Mouse (Mus musculus): ENCODE measurements around the gene Tcam1. TPM values are rescaled to one million over a fixed set of nuclear protein-coding genes. Genes with fewer than 3 reads are reported as not detected.

Tcam1 gene
- polyA plus RNA-seq, 1 experiment: not detected

- TF ChIP-seq FLI1 (IDR thresholded peaks at IDR 0.05; ENCODE audit: low read length) (no peak), GATA1 (IDR thresholded peaks at IDR 0.05; ENCODE audit: borderline replicate concordance, low read length) (no peak)
- no peaks in the 10 kb centered on the region for H3K36me3 ChIP-seq (replicated peaks; ENCODE audit: low read length)
- peaks cover 67% of the 10 kb centered on the region for H3K27me3 ChIP-seq (replicated peaks)
- peaks cover 4% of the 10 kb centered on the region; the same call in 1 of the 2 replicates for H3K9me3 ChIP-seq
- no peak overlapping the region for H3K4me3 ChIP-seq (replicated peaks)
- H3K4me1 ChIP-seq: peaks cover 23% of the 10 kb centered on the region
Observed at GRCm38 (mm10) chr11:106328521-106328920, 52.0 kb downstream of the Tcam1 start.

GRCm38 (mm10) chr11:106329128-106329527 is 52.7 kb downstream of the Tcam1 start:
- H3K36me3 ChIP-seq (replicated peaks; ENCODE audit: low read length): no peaks in the 10 kb centered on the region
- TF ChIP-seq GATA1 (IDR thresholded peaks at IDR 0.05; ENCODE audit: borderline replicate concordance, low read length) (no peak), FLI1 (IDR thresholded peaks at IDR 0.05; ENCODE audit: low read length) (no peak)
- H3K27me3 ChIP-seq (replicated peaks): peaks cover 64% of the 10 kb centered on the region
- H3K9me3 ChIP-seq: peaks cover 4% of the 10 kb centered on the region; the same call in 1 of the 2 replicates
- no peak overlapping the region for H3K4me3 ChIP-seq (replicated peaks)
- peaks cover 28% of the 10 kb centered on the region for H3K4me1 ChIP-seq

GRCm38 (mm10) chr11:106329682-106330081 is 53.2 kb downstream of the Tcam1 start:
- Histone ChIP-seq H3K4me1 (peaks cover 32% of the 10 kb centered on the region), H3K36me3 (replicated peaks; ENCODE audit: low read length) (no peaks in the 10 kb centered on the region), H3K4me3 (replicated peaks) (no peak overlapping the region), H3K9me3 (peaks cover 4% of the 10 kb centered on the region; the same call in 1 of the 2 replicates), H3K27me3 (replicated peaks) (peaks cover 60% of the 10 kb centered on the region)
- TF ChIP-seq GATA1 (IDR thresholded peaks at IDR 0.05; ENCODE audit: borderline replicate concordance, low read length) (no peak), FLI1 (IDR thresholded peaks at IDR 0.05; ENCODE audit: low read length) (no peak)

- Histone ChIP-seq H3K27me3 (replicated peaks) (peaks cover 58% of the 10 kb centered on the region), H3K4me1 (peaks cover 20% of the 10 kb centered on the region), H3K9me3 (peaks cover 8% of the 10 kb centered on the region; the same call in 1 of the 2 replicates), H3K36me3 (replicated peaks; ENCODE audit: low read length) (no peaks in the 10 kb centered on the region), H3K4me3 (replicated peaks) (no peak overlapping the region)
- TF ChIP-seq FLI1 (IDR thresholded peaks at IDR 0.05; ENCODE audit: low read length): no peak
- TF ChIP-seq GATA1 (IDR thresholded peaks at IDR 0.05; ENCODE audit: borderline replicate concordance, low read length): no peak
Observed at GRCm38 (mm10) chr11:106332458-106332857, 56.0 kb downstream of the Tcam1 start.

GRCm38 (mm10) chr11:106334066-106334465 is 57.6 kb downstream of the Tcam1 start:
- peaks cover 8% of the 10 kb centered on the region; the same call in 1 of the 2 replicates for H3K9me3 ChIP-seq
- H3K4me1 ChIP-seq: peaks cover 19% of the 10 kb centered on the region
- no peak for TF ChIP-seq FLI1 (IDR thresholded peaks at IDR 0.05; ENCODE audit: low read length)
- no peak for TF ChIP-seq GATA1 (IDR thresholded peaks at IDR 0.05; ENCODE audit: borderline replicate concordance, low read length)
- no peaks in the 10 kb centered on the region for H3K36me3 ChIP-seq (replicated peaks; ENCODE audit: low read length)
- peaks cover 59% of the 10 kb centered on the region for H3K27me3 ChIP-seq (replicated peaks)
- H3K4me3 ChIP-seq (replicated peaks): peak overlapping the region; percentile 18

- H3K27me3 ChIP-seq (replicated peaks): peaks cover 60% of the 10 kb centered on the region
- H3K4me1 ChIP-seq: peaks cover 22% of the 10 kb centered on the region
- H3K9me3 ChIP-seq: 0 out of 2 replicates have a peak, but pooled peaks cover 4% of the 10 kb centered on the region
- no peak for TF ChIP-seq FLI1 (IDR thresholded peaks at IDR 0.05; ENCODE audit: low read length)
- TF ChIP-seq GATA1 (IDR thresholded peaks at IDR 0.05; ENCODE audit: borderline replicate concordance, low read length): no peak
- H3K36me3 ChIP-seq (replicated peaks; ENCODE audit: low read length): no peaks in the 10 kb centered on the region
- no peak overlapping the region for H3K4me3 ChIP-seq (replicated peaks)
Observed at GRCm38 (mm10) chr11:106338029-106338428, 61.6 kb downstream of the Tcam1 start.

Other genes with a start within 250 kb of the Tcam1 start
- gene Dcaf7, start 239.8 kb upstream of the Tcam1 start, polyA plus RNA-seq (2012; ENCODE audit: insufficient read depth, low replicate concordance): 1.7 and 5.8 TPM in 2 replicates
- 2.7 and 3.8 TPM in 2 replicates for gene Taco1, start 210.6 kb upstream of the Tcam1 start, polyA plus RNA-seq (2012; ENCODE audit: insufficient read depth, low replicate concordance)
- gene Map3k3, start 192.1 kb upstream of the Tcam1 start, polyA plus RNA-seq (2012; ENCODE audit: insufficient read depth, low replicate concordance): 1.5 and 1.6 TPM in 2 replicates
- gene Gm10840, start 115.8 kb upstream of the Tcam1 start, polyA plus RNA-seq (2012; ENCODE audit: insufficient read depth, low replicate concordance): not detected in 2 replicates
- 121 and 146 TPM in 2 replicates for gene Limd2, start 115.8 kb upstream of the Tcam1 start, polyA plus RNA-seq (2012; ENCODE audit: insufficient read depth, low replicate concordance)
- gene Strada, start 74.5 kb upstream of the Tcam1 start, polyA plus RNA-seq (2012; ENCODE audit: insufficient read depth, low replicate concordance): 50.4 and 187 TPM in 2 replicates
- 1.4 and 4.7 TPM in 2 replicates for gene Ccdc47, start 60.3 kb upstream of the Tcam1 start, polyA plus RNA-seq (2012; ENCODE audit: insufficient read depth, low replicate concordance)
- gene Ddx42, start 59.7 kb upstream of the Tcam1 start, polyA plus RNA-seq (2012; ENCODE audit: insufficient read depth, low replicate concordance): 4.9 and 12.1 TPM in 2 replicates
- gene Ftsj3, start 20.6 kb upstream of the Tcam1 start, polyA plus RNA-seq (2012; ENCODE audit: insufficient read depth, low replicate concordance): 6.7 TPM in 1 of 2 replicates, not detected in the other
- 1.8 and 34.7 TPM in 2 replicates for gene Psmc5, start 20.5 kb upstream of the Tcam1 start, polyA plus RNA-seq (2012; ENCODE audit: insufficient read depth, low replicate concordance)
- gene Smarcd2, start 3.7 kb upstream of the Tcam1 start, polyA plus RNA-seq (2012; ENCODE audit: insufficient read depth, low replicate concordance): 51.3 and 84.6 TPM in 2 replicates
- not detected in 2 replicates for gene Gh, start 25.2 kb downstream of the Tcam1 start, polyA plus RNA-seq (2012; ENCODE audit: insufficient read depth, low replicate concordance)
- 1.1 TPM in 1 of 2 replicates, not detected in the other for gene Cd79b, start 38.1 kb downstream of the Tcam1 start, polyA plus RNA-seq (2012; ENCODE audit: insufficient read depth, low replicate concordance)
- gene Scn4a, start 76.6 kb downstream of the Tcam1 start, polyA plus RNA-seq (2012; ENCODE audit: insufficient read depth, low replicate concordance): not detected in 2 replicates
- gene Prr29, start 88.8 kb downstream of the Tcam1 start, polyA plus RNA-seq (2012; ENCODE audit: insufficient read depth, low replicate concordance): not detected in 2 replicates
- 2.3 and 19.4 TPM in 2 replicates for gene Icam2, start 111.4 kb downstream of the Tcam1 start, polyA plus RNA-seq (2012; ENCODE audit: insufficient read depth, low replicate concordance)
- gene Ern1, start 211.2 kb downstream of the Tcam1 start, polyA plus RNA-seq (2012; ENCODE audit: insufficient read depth, low replicate concordance): 0.86 and 3.0 TPM in 2 replicates